Mouse (Mus musculus): ENCODE data around the gene Uba1y. TPM values are rescaled to one million over a fixed set of nuclear protein-coding genes. Genes with fewer than 3 reads are reported as not detected.

Uba1y gene
- not detected for total RNA-seq (2023)

GRCm38 (mm10) chrY:818396-818795, at the start of gene Uba1y:
Gene Uba1y, plus strand, starts transcription at chrY:818649.

GRCm38 (mm10) chrY:797309-797708, 21.1 kb upstream of the Uba1y start, which contains the start of gene Zfy1:
Gene Zfy1, minus strand, starts transcription at chrY:797409.

Other genes with a start within 250 kb of the Uba1y start
- gene Zfy1, start 21.2 kb upstream of the Uba1y start, total RNA-seq (2023): not detected
- 52.7 TPM for gene Kdm5d, start 79.1 kb downstream of the Uba1y start, total RNA-seq (2023)
- gene Eif2s3y, start 191.9 kb downstream of the Uba1y start, total RNA-seq (2023): 127 TPM